Mouse (Mus musculus): ENCODE results near the gene Phospho1. TPM values are rescaled to one million over a fixed set of nuclear protein-coding genes. Genes with fewer than 3 reads are reported as not detected.

Gene Phospho1
- total and polyA plus RNA-seq, 2 experiments from 2014 or later: 2.1 TPM; not detected in 1

DNA sequence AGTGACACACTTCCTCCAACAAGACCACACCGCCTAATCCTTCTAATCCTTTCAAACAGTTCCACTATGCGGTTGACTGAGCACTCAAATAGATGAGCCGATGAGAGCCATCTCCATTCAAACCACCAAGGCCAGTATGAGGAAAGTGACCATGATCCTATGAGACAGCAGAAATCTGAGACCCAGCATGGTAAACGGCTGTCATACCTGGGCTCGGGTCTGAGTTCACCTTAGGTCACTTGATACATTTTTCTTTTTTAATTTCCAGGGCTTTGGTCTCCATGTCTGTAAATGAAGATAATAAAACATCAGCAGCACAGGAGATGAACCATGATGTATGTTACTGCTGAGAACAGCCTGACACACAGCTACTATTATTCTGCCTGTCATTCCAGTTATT lies 16.4 kb upstream of the Phospho1 start:
- 86% methylated on average over 5 of the region's 5 CpGs for WGBS
- Histone ChIP-seq H3K4me3 (ENCODE audit: low read depth, low read length) (no peak overlapping the region), H3K36me3 (ENCODE audit: insufficient read depth, low read length) (no peaks in the 10 kb centered on the region), H3K9ac (replicated peaks; ENCODE audit: low read length, poor library complexity, severe bottlenecking) (no peak overlapping the region), H3K27me3 (ENCODE audit: insufficient read depth, low read length) (no peaks in the 10 kb centered on the region), H3K9me3 (ENCODE audit: low read length) (no peaks in the 10 kb centered on the region), H3K4me1 (ENCODE audit: insufficient read depth, low read length) (no peaks in the 10 kb centered on the region), H3K27ac (ENCODE audit: low read depth, low read length) (no peak overlapping the region), H3K4me2 (ENCODE audit: low read depth, low read length, poor library complexity, severe bottlenecking) (no peak overlapping the region)
- no peak for TF ChIP-seq CTCF (IDR thresholded peaks at IDR 0.05)
- DNase-seq (ENCODE audit: low spot score): no peak
- ATAC-seq (ENCODE audit: low FRiP score): no peak

GRCm38 (mm10) chr11:95808448-95809011 lies 15.8 kb upstream of the Phospho1 start:
- no peaks in the 10 kb centered on the region for H3K27me3 ChIP-seq (ENCODE audit: insufficient read depth, low read length)
- no peaks in the 10 kb centered on the region for H3K4me1 ChIP-seq (ENCODE audit: insufficient read depth, low read length)
- H3K36me3 ChIP-seq (ENCODE audit: insufficient read depth, low read length): no peaks in the 10 kb centered on the region
- H3K9ac ChIP-seq (replicated peaks; ENCODE audit: low read length, poor library complexity, severe bottlenecking): no peak overlapping the region
- WGBS: 87% methylated on average over 5 of the region's 5 CpGs
- TF ChIP-seq CTCF (IDR thresholded peaks at IDR 0.05): no peak
- DNase-seq (ENCODE audit: low spot score) (no peak), ATAC-seq (ENCODE audit: low FRiP score) (no peak)
- H3K27ac ChIP-seq (ENCODE audit: low read depth, low read length): no peak overlapping the region
- H3K9me3 ChIP-seq (ENCODE audit: low read length): no peaks in the 10 kb centered on the region
- H3K4me2 ChIP-seq (ENCODE audit: low read depth, low read length, poor library complexity, severe bottlenecking): no peak overlapping the region
- H3K4me3 ChIP-seq (ENCODE audit: low read depth, low read length): no peak overlapping the region

DNA sequence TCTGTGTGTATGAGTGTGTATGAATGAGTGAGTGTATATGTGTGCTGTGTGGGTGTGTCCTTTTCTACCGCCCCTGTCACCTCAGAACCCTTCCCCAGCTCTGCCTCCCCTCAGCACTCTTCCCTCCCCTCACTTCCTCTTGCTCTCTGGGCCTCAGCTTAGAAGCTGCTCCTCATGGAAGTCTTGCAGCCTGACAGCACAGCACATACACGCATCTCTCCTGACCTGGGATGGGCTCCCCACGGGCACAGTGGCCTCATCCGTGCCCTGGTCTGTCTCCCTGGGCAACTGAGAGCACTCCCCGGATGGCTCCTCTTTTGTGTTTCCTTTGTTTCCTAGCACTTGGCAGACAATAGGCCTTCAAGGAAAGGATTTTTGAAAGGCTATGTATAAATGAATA lies 14.7 kb upstream of the Phospho1 start:
- no peaks in the 10 kb centered on the region for H3K4me1 ChIP-seq (ENCODE audit: insufficient read depth, low read length)
- H3K4me3 ChIP-seq (ENCODE audit: low read depth, low read length): no peak overlapping the region
- H3K27ac ChIP-seq (ENCODE audit: low read depth, low read length): no peak overlapping the region
- no peaks in the 10 kb centered on the region for H3K36me3 ChIP-seq (ENCODE audit: insufficient read depth, low read length)
- no peaks in the 10 kb centered on the region for H3K9me3 ChIP-seq (ENCODE audit: low read length)
- DNase-seq (ENCODE audit: low spot score) (no peak), ATAC-seq (ENCODE audit: low FRiP score) (no peak)
- TF ChIP-seq CTCF (IDR thresholded peaks at IDR 0.05): no peak
- WGBS: 13% methylated on average over 5 of the region's 5 CpGs
- no peak overlapping the region for H3K9ac ChIP-seq (replicated peaks; ENCODE audit: low read length, poor library complexity, severe bottlenecking)
- H3K4me2 ChIP-seq (ENCODE audit: low read depth, low read length, poor library complexity, severe bottlenecking): no peak overlapping the region
- no peaks in the 10 kb centered on the region for H3K27me3 ChIP-seq (ENCODE audit: insufficient read depth, low read length)

DNA sequence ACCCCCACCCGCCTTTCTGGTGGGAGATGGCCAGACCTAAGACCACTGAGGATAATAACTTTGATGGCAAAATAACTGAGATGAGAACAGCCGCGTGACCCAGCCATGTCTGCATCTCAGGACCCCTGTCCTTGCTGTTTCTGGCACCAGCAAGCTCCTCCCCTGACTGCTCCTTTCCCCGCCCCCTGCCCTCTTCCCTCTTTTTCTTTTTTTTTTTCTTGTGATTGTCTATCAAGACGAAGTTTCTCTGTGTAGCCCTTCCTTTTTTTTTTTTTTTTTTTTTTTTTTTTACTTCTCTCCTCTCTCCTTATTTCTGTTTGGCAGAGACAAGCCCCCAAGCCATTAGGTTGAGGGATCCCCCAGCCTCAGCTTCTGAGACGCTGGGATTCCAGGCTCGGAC lies 13.5 kb upstream of the Phospho1 start:
- no peak overlapping the region for H3K4me3 ChIP-seq (ENCODE audit: low read depth, low read length)
- no peaks in the 10 kb centered on the region for H3K36me3 ChIP-seq (ENCODE audit: insufficient read depth, low read length)
- H3K27me3 ChIP-seq (ENCODE audit: insufficient read depth, low read length): no peaks in the 10 kb centered on the region
- WGBS: 70% methylated on average over 7 of the region's 7 CpGs
- H3K9ac ChIP-seq (replicated peaks; ENCODE audit: low read length, poor library complexity, severe bottlenecking): no peak overlapping the region
- H3K4me1 ChIP-seq (ENCODE audit: insufficient read depth, low read length): no peaks in the 10 kb centered on the region
- ATAC-seq (ENCODE audit: low FRiP score) (no peak), DNase-seq (ENCODE audit: low spot score) (no peak)
- no peak overlapping the region for H3K4me2 ChIP-seq (ENCODE audit: low read depth, low read length, poor library complexity, severe bottlenecking)
- no peak overlapping the region for H3K27ac ChIP-seq (ENCODE audit: low read depth, low read length)
- no peak for TF ChIP-seq CTCF (IDR thresholded peaks at IDR 0.05)
- H3K9me3 ChIP-seq (ENCODE audit: low read length): no peaks in the 10 kb centered on the region

DNA sequence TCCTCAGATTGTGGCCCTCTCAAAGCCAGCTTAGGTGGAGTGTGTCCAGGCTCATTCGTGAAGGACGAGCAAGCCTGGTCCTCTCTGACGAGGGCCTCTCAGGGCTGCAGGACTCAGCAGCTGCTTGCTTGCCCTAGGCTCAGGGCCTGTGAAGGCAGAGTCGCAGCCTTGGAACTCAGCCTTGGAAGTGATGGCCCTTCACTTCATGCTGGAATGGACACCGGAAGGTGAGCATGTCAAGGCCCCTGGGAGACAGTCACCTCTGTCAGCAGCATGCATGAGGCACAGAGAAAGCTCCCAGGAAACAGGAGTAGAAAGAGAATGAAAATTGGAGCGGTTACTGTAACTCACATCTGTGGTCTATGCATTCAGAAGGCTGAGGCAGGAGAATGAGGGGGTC lies 12.6 kb upstream of the Phospho1 start:
- DNase-seq (ENCODE audit: low spot score): no peak
- 85% methylated on average over 6 of the region's 6 CpGs for WGBS

DNA sequence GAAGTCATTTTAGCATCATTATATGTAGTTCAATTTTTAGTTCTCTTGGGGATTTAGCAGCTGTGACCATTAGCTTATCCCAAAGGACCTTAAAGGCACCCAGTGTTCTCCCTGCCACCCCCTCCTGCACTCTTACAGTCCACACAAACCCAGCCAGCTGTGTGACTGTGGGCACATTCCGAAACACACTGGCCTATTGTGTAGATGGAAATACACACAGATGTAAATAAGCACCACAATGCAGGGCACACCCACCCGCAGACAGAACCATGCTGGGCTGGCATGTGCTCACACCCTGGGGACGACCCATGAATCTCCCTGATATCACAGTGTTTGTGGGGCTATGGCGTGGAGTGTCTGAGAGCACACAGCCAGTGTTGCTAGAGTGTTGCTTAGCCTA lies 12.1 kb upstream of the Phospho1 start:
- WGBS: 59% methylated on average over 4 of the region's 4 CpGs
- no peaks in the 10 kb centered on the region for H3K4me1 ChIP-seq (ENCODE audit: insufficient read depth, low read length)
- no peak for DNase-seq (ENCODE audit: low spot score)
- H3K27ac ChIP-seq (ENCODE audit: low read depth, low read length): no peak overlapping the region
- no peaks in the 10 kb centered on the region for H3K27me3 ChIP-seq (ENCODE audit: insufficient read depth, low read length)
- no peak overlapping the region for H3K4me2 ChIP-seq (ENCODE audit: low read depth, low read length, poor library complexity, severe bottlenecking)
- no peak overlapping the region for H3K9ac ChIP-seq (replicated peaks; ENCODE audit: low read length, poor library complexity, severe bottlenecking)
- no peak overlapping the region for H3K4me3 ChIP-seq (ENCODE audit: low read depth, low read length)
- no peak for ATAC-seq (ENCODE audit: low FRiP score)
- TF ChIP-seq CTCF (IDR thresholded peaks at IDR 0.05): no peak
- H3K9me3 ChIP-seq (ENCODE audit: low read length): no peaks in the 10 kb centered on the region
- H3K36me3 ChIP-seq (ENCODE audit: insufficient read depth, low read length): no peaks in the 10 kb centered on the region

More for the DNA sequence above, 12.6 kb upstream of the Phospho1 start:
- Histone ChIP-seq H3K27ac (ENCODE audit: low read depth, low read length) (no peak overlapping the region), H3K36me3 (ENCODE audit: insufficient read depth, low read length) (no peaks in the 10 kb centered on the region), H3K4me3 (ENCODE audit: low read depth, low read length) (no peak overlapping the region), H3K27me3 (ENCODE audit: insufficient read depth, low read length) (no peaks in the 10 kb centered on the region), H3K9ac (replicated peaks; ENCODE audit: low read length, poor library complexity, severe bottlenecking) (no peak overlapping the region), H3K4me2 (ENCODE audit: low read depth, low read length, poor library complexity, severe bottlenecking) (no peak overlapping the region), H3K9me3 (ENCODE audit: low read length) (no peaks in the 10 kb centered on the region), H3K4me1 (ENCODE audit: insufficient read depth, low read length) (no peaks in the 10 kb centered on the region)
- TF ChIP-seq CTCF (IDR thresholded peaks at IDR 0.05): no peak
- ATAC-seq (ENCODE audit: low FRiP score): no peak

Measured in midbrain, postnatal 0 days (tissue).